Mouse (Mus musculus): ENCODE data around the gene 4930558C23Rik.

- TF ChIP-seq EP300 (IDR thresholded peaks at IDR 0.05; ENCODE audit: insufficient read depth, low read depth, low read length) = no peak
- TF ChIP-seq CTCF (IDR thresholded peaks at IDR 0.05; ENCODE audit: low read depth, low read length) = no peak
These were observed 65.3 kb downstream of the 4930558C23Rik start for GRCm38 (mm10) chr3:95337345-95337744.
